Mouse (Mus musculus) ES-E14 (cell line): Measurements from ENCODE around the gene Taok3. TPM values are rescaled to one million over a fixed set of nuclear protein-coding genes. Genes with fewer than 3 reads are reported as not detected.

Source experiments
- DNase-seq: peaks from one replicate; pipeline ENCODE4 v3.0.0-alpha.2; 2013; ENCODE audit warnings: low read depth, low spot score
- H3K27ac ChIP-seq: 2 replicates; pipeline ENCODE4 v1.5.1; 2012; ENCODE audit warnings: low read depth, mild to moderate bottlenecking, low read length, moderate library complexity, mixed read lengths; ENCODE audit not compliant: poor library complexity, insufficient read depth, severe bottlenecking
- H3K36me3 ChIP-seq: 2 replicates; pipeline ENCODE4 v1.6.1; 2012; ENCODE audit warnings: mild to moderate bottlenecking, low read length, moderate library complexity, mixed read lengths; ENCODE audit not compliant: control insufficient read depth, poor library complexity, insufficient read depth, severe bottlenecking
- H3K4me1 ChIP-seq, 2 experiments: fragments of 150-350 bp in 1 of 2; sonication (generic) in 1 of 2; 2 replicates each; pipeline ENCODE4 v1.6.1; 2012; ENCODE audit warnings: low read length in 2 of 2, mild to moderate bottlenecking in 1 of 2, mixed read lengths in 1 of 2; ENCODE audit not compliant: control insufficient read depth in 2 of 2, insufficient read depth in 2 of 2, poor library complexity in 1 of 2
- H3K4me3 ChIP-seq, 2 experiments: fragments of 150-350 bp in 1 of 2; sonication (generic) in 1 of 2; 2 replicates each; pipeline ENCODE4 v1.5.1; 2012; ENCODE audit warnings: low read length in 2 of 2, low read depth in 1 of 2, mild to moderate bottlenecking in 1 of 2, mixed read lengths in 1 of 2; ENCODE audit not compliant: insufficient read depth in 1 of 2, poor library complexity in 1 of 2, severe bottlenecking in 1 of 2
- H3K9ac ChIP-seq: 2 replicates; pipeline ENCODE4 v1.6.1; 2012; ENCODE audit warnings: low read depth, mild to moderate bottlenecking, low read length, mixed read lengths; ENCODE audit not compliant: poor library complexity, insufficient read depth, severe bottlenecking
- H3K9me3 ChIP-seq: fragments of 150-350 bp; sonication (generic); 2 replicates; pipeline ENCODE4 v1.6.1; 2012; ENCODE audit warnings: low read depth, mild to moderate bottlenecking, low read length; ENCODE audit not compliant: control insufficient read depth, insufficient read depth
- CHD2 ChIP-seq: IDR thresholded peaks from 2 replicates; pipeline ENCODE4 v1.6.1; 2014; ENCODE audit warnings: mild to moderate bottlenecking, low read depth, low read length, inconsistent platforms
- HCFC1 ChIP-seq: IDR thresholded peaks from 2 replicates; pipeline ENCODE4 v1.6.1; 2012; ENCODE audit warnings: low read length, inconsistent platforms, borderline replicate concordance; ENCODE audit not compliant: insufficient read depth
- MAFK ChIP-seq: IDR thresholded peaks from 2 replicates; pipeline ENCODE4 v1.6.1; 2014; ENCODE audit warnings: mild to moderate bottlenecking, low read depth, low read length, inconsistent platforms; ENCODE audit not compliant: insufficient read depth
- ZC3H11A ChIP-seq: IDR thresholded peaks from 2 replicates; pipeline ENCODE4 v1.6.1; 2012; ENCODE audit warnings: low read depth, mild to moderate bottlenecking, inconsistent platforms, low read length, borderline replicate concordance
- ZNF384 ChIP-seq: IDR thresholded peaks from 2 replicates; pipeline ENCODE4 v1.6.1; 2012; ENCODE audit warnings: low read depth, low read length, inconsistent platforms
- in situ Hi-C, 2 experiments: fragments of 600-800 bp; cut with MboI; formaldehyde crosslinking; loops; one replicate each; pipeline ENCODE4 v1.15.1; 2025; ENCODE audit warnings: low sequenced_read_pairs in 2 of 2, inconsistent platforms in 1 of 2; ENCODE audit not compliant: unreplicated experiment in 2 of 2
- total RNA-seq: library from RNA; depleted of rRNA; stranded (reverse); fragments of 300-350 nt; gene quantifications from 2 replicates; pipeline ENCODE4 v1.2.3, GENCODE M21; 2012

Taok3 gene
- total RNA-seq, 1 experiment = 6.9 TPM

DNA sequence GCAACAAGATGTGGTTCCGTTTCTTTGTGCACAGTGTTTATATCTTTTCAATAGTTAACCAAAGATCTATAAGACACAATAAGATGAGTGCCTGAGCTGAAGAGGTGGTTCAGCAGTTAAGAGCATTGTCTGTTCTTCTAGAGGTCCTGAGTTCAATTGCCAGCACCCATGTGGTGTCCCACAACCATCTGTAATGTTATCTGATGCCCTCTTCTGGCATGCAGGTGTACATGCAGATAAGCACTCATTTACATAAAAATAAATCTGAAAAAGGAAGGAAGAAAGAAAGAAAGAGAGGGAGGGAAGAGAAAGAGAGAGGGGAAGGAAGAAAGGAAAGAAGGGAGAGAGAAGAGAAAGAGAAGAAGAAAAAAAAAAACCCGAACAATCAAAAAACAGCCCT is 186.9 kb downstream of the Taok3 start:
- TF ChIP-seq CHD2 = no peak
- TF ChIP-seq HCFC1 = no peak
- TF ChIP-seq ZC3H11A = no peak
- no peak for TF ChIP-seq ZNF384
- no peak for TF ChIP-seq MAFK
- H3K4me3 ChIP-seq = no peak overlapping the region
- H3K36me3 ChIP-seq = no peaks in the 10 kb centered on the region
- H3K9ac ChIP-seq = no peak overlapping the region
- no peak for DNase-seq
- no peak overlapping the region; the same call in 1 of the 2 replicates for H3K27ac ChIP-seq
- peaks cover 6 to 9% of the 10 kb centered on the region in 2 experiments for H3K4me1 ChIP-seq
- in situ Hi-C loops = no loop called here
- no peaks in the 10 kb centered on the region for H3K9me3 ChIP-seq

DNA sequence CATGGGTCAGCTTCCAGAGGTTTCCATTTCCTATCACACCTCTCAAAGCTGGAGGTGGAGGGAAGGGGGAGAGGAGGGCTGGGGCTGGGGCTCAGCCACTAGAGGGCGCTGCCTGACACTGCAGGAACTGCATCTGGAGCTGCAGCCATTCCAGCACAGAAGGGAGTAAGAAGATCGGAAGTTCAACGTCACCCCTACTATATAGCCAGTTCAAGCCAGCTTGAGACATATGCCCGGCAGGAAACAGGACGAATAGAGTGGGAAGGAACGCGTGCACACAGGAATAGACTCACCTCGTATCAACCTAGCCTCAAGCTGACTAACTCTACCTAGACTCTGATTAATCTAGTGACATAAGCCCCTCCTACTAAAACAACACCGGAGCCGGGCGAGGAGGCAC is 187.8 kb downstream of the Taok3 start:
- no peaks in the 10 kb centered on the region for H3K36me3 ChIP-seq
- no peak overlapping the region; the same call in 1 of the 2 replicates for H3K9ac ChIP-seq
- TF ChIP-seq ZNF384 (no peak), ZC3H11A (no peak), MAFK (no peak), HCFC1 (no peak), CHD2 (no peak)
- in situ Hi-C loops = no loop called here
- H3K9me3 ChIP-seq = no peaks in the 10 kb centered on the region
- peak; percentile 81 for DNase-seq
- peak overlapping the region in 1 of 2 experiments; percentile 29; a peak in 1 of 4 replicates for H3K4me3 ChIP-seq
- H3K27ac ChIP-seq = no peak overlapping the region
- H3K4me1 ChIP-seq = peaks cover 4 to 8% of the 10 kb centered on the region in 2 experiments

DNA sequence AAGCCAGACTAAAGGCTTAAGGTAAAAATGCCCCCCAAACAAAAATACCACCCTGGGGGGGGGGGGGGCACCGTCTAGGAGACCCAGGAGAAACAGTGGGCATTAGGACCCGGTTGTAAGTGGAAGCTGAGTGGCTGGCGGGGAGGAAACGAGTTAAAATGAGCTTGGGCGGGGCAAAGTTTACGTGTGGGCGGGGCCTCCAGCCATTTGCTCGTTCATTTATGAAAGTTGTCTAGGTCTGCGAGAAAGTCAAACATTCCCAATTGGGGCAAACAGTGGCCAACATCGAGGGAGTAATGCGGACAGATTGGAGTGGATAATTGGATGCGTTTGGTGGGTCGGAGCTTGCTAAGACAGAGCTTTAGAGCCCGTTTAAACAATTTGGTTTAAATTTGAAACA is 193.5 kb downstream of the Taok3 start:
- in situ Hi-C loops = no loop called here
- peak overlapping the region; percentile 51 to 59 for H3K4me3 ChIP-seq
- H3K36me3 ChIP-seq = no peaks in the 10 kb centered on the region
- no peaks in the 10 kb centered on the region for H3K9me3 ChIP-seq
- H3K27ac ChIP-seq = no peak overlapping the region
- peaks cover 0 to 14% of the 10 kb centered on the region in 2 experiments; a peak in 2 of 4 replicates for H3K4me1 ChIP-seq
- no peak for TF ChIP-seq HCFC1
- TF ChIP-seq CHD2 = no peak
- no peak for TF ChIP-seq ZNF384
- no peak for TF ChIP-seq ZC3H11A
- TF ChIP-seq MAFK = no peak
- H3K9ac ChIP-seq = no peak overlapping the region; the same call in 1 of the 2 replicates
- no peak for DNase-seq

DNA sequence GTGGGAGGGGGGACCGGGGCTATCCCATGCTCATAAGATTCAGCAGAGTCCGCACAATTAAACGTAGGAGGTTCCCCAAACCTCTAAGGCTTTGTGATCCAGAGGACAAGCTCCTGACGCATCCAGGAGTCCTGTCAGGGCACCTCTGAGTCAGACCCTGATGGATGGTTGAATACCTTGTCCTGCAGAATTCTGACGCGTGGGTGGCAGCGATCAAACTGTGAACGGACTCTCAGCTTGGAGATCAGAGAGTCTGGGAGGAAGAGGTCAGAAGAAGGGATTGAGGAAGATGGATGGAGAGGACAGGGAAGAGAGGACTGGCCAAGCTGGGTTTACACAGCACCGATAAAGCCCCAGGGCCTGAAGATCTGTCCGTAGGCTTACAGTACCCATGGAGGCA is 194.0 kb downstream of the Taok3 start:
- Histone ChIP-seq H3K4me3 (peak overlapping the region; percentile 51 to 59), H3K27ac (peak overlapping the region; percentile 83)

More for the DNA sequence above, 194.0 kb downstream of the Taok3 start:
- Histone ChIP-seq H3K9ac (peak overlapping the region; percentile 64; the same call in 1 of the 2 replicates), H3K36me3 (no peaks in the 10 kb centered on the region), H3K9me3 (no peaks in the 10 kb centered on the region), H3K4me1 (peaks cover 0 to 15% of the 10 kb centered on the region in 2 experiments; a peak in 2 of 4 replicates)
- DNase-seq = no peak
- in situ Hi-C loops = no loop called here
- TF ChIP-seq MAFK (no peak), ZNF384 (no peak), CHD2 (no peak), ZC3H11A (no peak), HCFC1 (no peak)
